In the genomic region with DNA sequence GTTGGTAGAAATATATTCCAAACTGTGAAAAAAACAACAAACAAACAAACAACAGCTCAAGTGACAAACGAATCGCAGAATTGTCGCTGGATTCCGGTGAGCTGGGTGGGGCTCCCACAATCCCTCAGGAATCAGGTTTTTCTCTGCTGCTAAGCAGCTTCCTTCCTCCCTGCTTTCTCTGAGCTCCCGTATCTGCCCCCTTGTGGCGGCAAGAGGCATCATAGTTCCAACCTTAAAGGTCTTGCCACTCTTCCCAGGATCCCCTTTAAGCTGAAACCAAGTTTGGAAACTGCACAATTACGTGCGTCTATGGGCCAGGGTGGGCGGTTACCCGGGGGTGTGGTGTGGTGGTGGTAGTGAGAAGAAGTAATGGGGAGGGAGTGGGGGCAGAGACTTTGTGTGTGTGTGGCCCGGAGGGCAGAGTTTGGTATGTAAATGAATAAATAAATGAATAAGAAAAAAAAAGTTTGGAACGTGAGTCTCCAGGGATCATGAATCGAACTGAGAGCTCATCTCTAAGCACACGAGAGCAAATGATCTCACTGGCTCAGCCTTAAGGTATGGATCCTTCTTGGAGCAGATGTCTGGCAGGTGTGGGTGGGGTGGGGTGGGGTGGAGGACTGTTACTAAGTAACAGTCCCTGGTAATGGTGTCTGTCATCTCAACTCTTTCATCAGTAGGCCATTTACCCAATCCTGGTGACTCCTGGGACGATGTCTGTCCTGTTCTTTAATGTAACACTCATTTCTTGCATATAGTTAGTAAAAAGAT, we compare ENCODE assay signal across 9 mouse cellular contexts. TPM values are rescaled to one million over a fixed set of nuclear protein-coding genes. Genes with fewer than 3 reads are reported as not detected.
A peak's percentile ranks its signal among the peaks of the same experiment; 100 is the strongest.
DNase-seq lines count a peak whose midpoint lies in the region; ATAC-seq and TF ChIP-seq lines count a peak whose summit lies in the region.
"Had no signal": no experiment of that assay in that cellular context is flagged by ENCODE, and none has a peak within 500 bp of the region (broad histone marks: within the 10 kb centered on the region; RNA-seq: fewer than 3 reads in every experiment).

No protein-coding gene starts in this region.

- H3K4me3 ChIP-seq in heart, adult 2 months = peak overlapping the region; percentile 56
- peak overlapping the region; percentile 40 for H3K4me3 ChIP-seq in kidney, adult 2 months (ENCODE audit: insufficient read depth, low read depth, low read length)
- peak overlapping the region; percentile 45 for H3K4me3 ChIP-seq in limb, embryonic 12.5 days (replicated peaks)
- peak overlapping the region; percentile 48 for H3K4me3 ChIP-seq in midbrain, embryonic 13.5 days (replicated peaks)
- peak overlapping the region; percentile 45 for H3K4me3 ChIP-seq in stomach, embryonic 15.5 days (replicated peaks)

- peak; percentile 93 for TF ChIP-seq CTCF in heart, adult 2 months (IDR thresholded peaks at IDR 0.05)
- peak; percentile 77 for TF ChIP-seq CTCF in kidney, adult 2 months (conservative IDR thresholded peaks at IDR 0.05; ENCODE audit: insufficient read depth, insufficient read length, low read depth, low read length)

- ATAC-seq in limb, embryonic 12.5 days (ENCODE audit: insufficient number of reproducible peaks, insufficient read depth, low FRiP score, low TSS enrichment, low read depth) = peak; percentile 58
- peak; percentile 87 for ATAC-seq in midbrain, embryonic 13.5 days
- ATAC-seq in stomach, embryonic 15.5 days (ENCODE audit: insufficient read depth, low FRiP score, low read depth) = peak; percentile 81

- WGBS in heart, adult 2 months = 13% methylated on average over 15 of the region's 15 CpGs
- 7% methylated on average over 15 of the region's 15 CpGs for WGBS in kidney, adult 2 months
- WGBS in limb, embryonic 12.5 days = 17% methylated on average over 15 of the region's 15 CpGs
- WGBS in midbrain, embryonic 13.5 days = 17% methylated on average over 15 of the region's 15 CpGs
- 12% methylated on average over 15 of the region's 15 CpGs for WGBS in stomach, embryonic 15.5 days

- peak overlapping the region; percentile 64; the same call in 1 of the 2 replicates for H3K9ac ChIP-seq in heart, adult 2 months (ENCODE audit: low read depth, low read length)
- H3K9ac ChIP-seq in limb, embryonic 12.5 days (replicated peaks) = peak overlapping the region; percentile 60
- peak overlapping the region; percentile 67 for H3K9ac ChIP-seq in midbrain, embryonic 13.5 days (replicated peaks)
- H3K9ac ChIP-seq in stomach, embryonic 15.5 days = no peak overlapping the region; the same call in 1 of the 2 replicates

- no peaks in the 10 kb centered on the region for H3K9me3 ChIP-seq in limb, embryonic 12.5 days
- no peaks in the 10 kb centered on the region for H3K9me3 ChIP-seq in midbrain, embryonic 13.5 days
- no peaks in the 10 kb centered on the region for H3K9me3 ChIP-seq in stomach, embryonic 15.5 days

- H3K4me1 ChIP-seq in heart, adult 2 months (ENCODE audit: control insufficient read depth, insufficient read depth, low read length) = peaks cover 5% of the 10 kb centered on the region
- no peaks in the 10 kb centered on the region for H3K4me1 ChIP-seq in kidney, adult 2 months (ENCODE audit: control insufficient read depth, insufficient read depth, low read length)
- no peaks in the 10 kb centered on the region for H3K4me1 ChIP-seq in limb, embryonic 12.5 days (replicated peaks)
- 0 out of 2 replicates have a peak, but pooled peaks cover 2% of the 10 kb centered on the region for H3K4me1 ChIP-seq in midbrain, embryonic 13.5 days (replicated peaks)
- no peaks in the 10 kb centered on the region for H3K4me1 ChIP-seq in stomach, embryonic 15.5 days

- no peaks in the 10 kb centered on the region for H3K27me3 ChIP-seq in heart, adult 2 months (ENCODE audit: control insufficient read depth, insufficient read depth, low read length)
- no peaks in the 10 kb centered on the region for H3K27me3 ChIP-seq in kidney, adult 2 months (replicated peaks; ENCODE audit: control insufficient read depth, insufficient read depth, low read length)
- H3K27me3 ChIP-seq in limb, embryonic 12.5 days = no peaks in the 10 kb centered on the region
- no peaks in the 10 kb centered on the region for H3K27me3 ChIP-seq in midbrain, embryonic 13.5 days
- no peaks in the 10 kb centered on the region for H3K27me3 ChIP-seq in stomach, embryonic 15.5 days (replicated peaks)

- H3K36me3 ChIP-seq in heart, adult 2 months (ENCODE audit: control insufficient read depth, insufficient read depth, low read length) = no peaks in the 10 kb centered on the region
- no peaks in the 10 kb centered on the region for H3K36me3 ChIP-seq in kidney, adult 2 months (ENCODE audit: control insufficient read depth, insufficient read depth, low read length)
- H3K36me3 ChIP-seq in limb, embryonic 12.5 days = no peaks in the 10 kb centered on the region
- no peaks in the 10 kb centered on the region for H3K36me3 ChIP-seq in midbrain, embryonic 13.5 days
- no peaks in the 10 kb centered on the region for H3K36me3 ChIP-seq in stomach, embryonic 15.5 days
- H3K36me3 ChIP-seq: G1E had no signal

- peak; percentile 61 for DNase-seq in layer of hippocampus, adult 11-12 months (ENCODE audit: low spot score)
- DNase-seq in layer of hippocampus, adult 9-10 months (ENCODE audit: low spot score) = no peak
- peak; percentile 84 for DNase-seq in embryo, embryonic 9.5 days (ENCODE audit: extremely low spot score)
- peak; percentile 66 to 68 for DNase-seq in heart, adult 2 months
- peak; percentile 76 for DNase-seq in kidney, adult 2 months

- H3K79me2 ChIP-seq in heart, adult 2 months (replicated peaks; ENCODE audit: control insufficient read depth, insufficient read depth, low read length) = no peaks in the 10 kb centered on the region

- H3K4me2 ChIP-seq in limb, embryonic 12.5 days = peak overlapping the region; percentile 71
- H3K4me2 ChIP-seq in midbrain, embryonic 13.5 days (replicated peaks) = peak overlapping the region; percentile 62
- peak overlapping the region; percentile 56 for H3K4me2 ChIP-seq in stomach, embryonic 15.5 days

- 0 out of 2 replicates have a peak, but pooled peaks have one; percentile 23 for TF ChIP-seq EP300 in heart, adult 2 months (IDR thresholded peaks at IDR 0.05; ENCODE audit: insufficient read depth, low read depth, low read length)

- intact Hi-C loops in heart, adult 2 months (cut with DNase I) = no loop called here

- H3K27ac ChIP-seq in heart, adult 2 months = peak overlapping the region; percentile 18
- H3K27ac ChIP-seq in kidney, adult 2 months (ENCODE audit: insufficient read depth, low read depth, low read length) = no peak overlapping the region
- H3K27ac ChIP-seq in limb, embryonic 12.5 days = peak overlapping the region; percentile 51; the same call in 1 of the 2 replicates
- peak overlapping the region; percentile 89 for H3K27ac ChIP-seq in midbrain, embryonic 13.5 days
- peak overlapping the region; percentile 22; the same call in 1 of the 2 replicates for H3K27ac ChIP-seq in stomach, embryonic 15.5 days

- no peak for TF ChIP-seq POLR2A in heart, adult 2 months (IDR thresholded peaks at IDR 0.05; ENCODE audit: insufficient read depth, low read depth, low read length)
- TF ChIP-seq POLR2A in kidney, adult 2 months (IDR thresholded peaks at IDR 0.05; ENCODE audit: low read depth, low read length) = no peak

RNA-seq across cellular contexts. Expression of a gene that starts 1.0 kb away (rescaled TPM):
- not detected for total RNA-seq in heart, adult 2 months (2021)
- not detected in 2 replicates for polyA plus RNA-seq in heart, adult 2 months (2012; rRNA removed)
- polyA plus RNA-seq in kidney, adult 2 months (2012; rRNA removed) = not detected in 2 replicates
- not detected in 2 replicates for polyA plus RNA-seq in limb, embryonic 12.5 days (2016; fragmentation: Nextera tagmentation; extraction: Ambion mirVana)
- polyA plus RNA-seq in midbrain, embryonic 13.5 days (2015; fragmentation: Nextera tagmentation; extraction: Ambion mirVana) = not detected in 2 replicates
- polyA plus RNA-seq in stomach, embryonic 15.5 days (2015; fragmentation: Nextera tagmentation; extraction: Ambion mirVana) = not detected in 2 replicates
- total RNA-seq: G1E had no signal
- polyA plus RNA-seq: G1E had no signal
